Mouse (Mus musculus): ENCODE measurements at regions not wholly inside any gene's neighbourhood (a gene's known extent, or its start where the extent isn't known, plus 50 kb on each side); places are given as distances from the start of the nearest gene placed in this dataset.
"Not testable (repeated sequence)": the region's sequence is repeated elsewhere in the genome, so short reads cannot be mapped to it uniquely, and the experiment has no call there.

DNA sequence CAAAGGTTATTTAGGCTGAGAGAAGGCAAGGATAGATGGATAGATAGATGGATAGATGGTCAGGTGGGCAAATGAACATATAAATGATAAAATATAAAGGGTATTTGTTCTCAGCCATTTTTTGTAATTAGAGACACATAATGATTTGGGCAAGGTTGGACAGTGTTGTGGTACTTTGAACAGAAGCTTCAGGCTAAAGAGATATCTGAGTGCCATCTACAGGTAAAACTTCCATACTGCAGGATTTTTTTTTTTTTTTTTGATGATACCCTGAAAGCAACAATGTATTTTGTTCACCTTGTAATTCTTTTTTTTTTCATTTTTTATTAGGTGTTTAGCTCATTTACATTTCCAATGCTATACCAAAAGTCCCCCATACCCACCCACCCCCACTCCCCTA is 110.1 kb upstream of the Trabd2b start:
- DNase-seq (ENCODE audit: low read depth, low spot score) = no peak

DNA sequence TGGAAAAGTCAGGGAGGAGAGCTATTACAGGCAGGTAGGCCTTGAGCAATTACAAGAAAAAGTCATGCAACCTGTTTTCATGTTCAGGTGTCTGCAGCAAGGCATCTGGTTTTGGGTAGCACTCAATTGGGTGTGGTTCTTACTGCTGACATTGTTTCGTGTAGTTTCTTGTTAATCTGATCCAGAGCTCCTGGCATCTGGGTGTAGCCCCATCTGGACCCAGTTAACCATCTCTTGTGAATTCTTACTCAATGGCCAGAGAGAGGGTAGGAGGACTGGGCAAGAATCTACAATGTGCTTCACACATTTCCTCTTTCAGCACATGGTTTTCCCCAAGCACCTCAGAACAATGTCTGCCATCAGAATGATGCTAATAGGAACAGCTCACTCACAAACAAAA is 108.0 kb upstream of the Trabd2b start:
- not testable (repeated sequence) for DNase-seq (ENCODE audit: low read depth, low spot score)

- DNase-seq (ENCODE audit: low read depth, low spot score) = no peak
Observed at GRCm38 (mm10) chr4:114300390-114301012, 106.0 kb upstream of the Trabd2b start.

DNA sequence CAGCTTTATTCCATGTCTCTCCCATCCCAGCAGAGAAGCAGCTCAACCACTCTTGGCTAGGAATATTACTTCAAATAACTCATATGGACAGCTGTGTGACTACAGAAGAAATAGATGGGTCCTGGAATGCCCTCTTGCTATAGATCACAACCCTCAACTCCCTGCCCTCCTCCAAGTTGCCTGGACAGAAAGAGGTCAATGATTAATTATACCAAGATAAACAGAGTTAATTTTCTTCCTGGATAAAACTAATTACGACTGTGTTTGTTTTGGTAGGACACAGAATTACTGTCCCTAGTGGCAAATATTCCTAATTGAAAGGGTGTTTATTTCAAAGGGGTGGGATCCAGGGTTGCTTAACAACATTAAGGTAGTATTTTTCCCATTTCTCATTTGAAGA is 101.9 kb upstream of the Trabd2b start:
- no peak for DNase-seq (ENCODE audit: low read depth, low spot score)

DNA sequence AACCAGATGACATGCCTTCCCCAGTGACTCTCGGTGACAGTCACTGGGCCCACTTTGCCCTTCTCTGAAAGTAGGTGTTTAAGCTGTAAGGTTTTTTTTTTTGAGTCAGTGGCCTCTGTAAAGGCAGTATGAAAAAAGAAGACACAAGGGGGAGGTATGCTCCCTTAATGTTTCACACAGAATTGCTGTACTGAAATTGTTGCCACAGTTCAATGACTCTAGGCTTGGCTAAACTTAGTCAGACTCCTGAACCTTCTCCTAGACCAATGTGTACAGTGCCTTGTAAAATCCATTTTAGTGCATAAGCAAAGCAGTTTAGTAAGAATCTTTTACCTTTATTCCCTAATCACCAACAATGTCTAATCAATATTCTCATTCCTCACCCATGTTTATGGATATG is 99.0 kb upstream of the Trabd2b start:
- DNase-seq (ENCODE audit: low read depth, low spot score) = no peak

DNA sequence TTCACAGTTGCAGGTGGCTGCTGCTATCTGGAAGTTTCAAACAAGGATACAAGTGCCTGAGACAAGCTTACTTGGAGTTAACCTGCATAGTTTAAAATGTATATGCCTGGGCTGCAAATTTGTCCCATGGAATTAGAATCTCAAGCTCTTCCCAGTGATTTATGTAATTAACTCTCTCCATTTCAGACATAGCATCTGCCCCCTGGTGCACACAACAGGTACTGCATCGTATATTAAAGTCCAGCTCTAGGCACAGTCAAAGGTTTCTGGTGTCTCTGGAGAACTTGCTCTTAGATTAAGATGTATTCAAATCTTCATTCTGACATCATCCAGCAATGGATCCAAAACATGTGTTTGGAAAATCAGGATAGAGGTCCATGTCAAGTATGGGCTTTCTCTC is 98.0 kb upstream of the Trabd2b start:
- DNase-seq (ENCODE audit: low read depth, low spot score) = no peak

GRCm38 (mm10) chr4:114315051-114315450 is 91.5 kb upstream of the Trabd2b start:
- no peak for DNase-seq (ENCODE audit: low read depth, low spot score)

DNA sequence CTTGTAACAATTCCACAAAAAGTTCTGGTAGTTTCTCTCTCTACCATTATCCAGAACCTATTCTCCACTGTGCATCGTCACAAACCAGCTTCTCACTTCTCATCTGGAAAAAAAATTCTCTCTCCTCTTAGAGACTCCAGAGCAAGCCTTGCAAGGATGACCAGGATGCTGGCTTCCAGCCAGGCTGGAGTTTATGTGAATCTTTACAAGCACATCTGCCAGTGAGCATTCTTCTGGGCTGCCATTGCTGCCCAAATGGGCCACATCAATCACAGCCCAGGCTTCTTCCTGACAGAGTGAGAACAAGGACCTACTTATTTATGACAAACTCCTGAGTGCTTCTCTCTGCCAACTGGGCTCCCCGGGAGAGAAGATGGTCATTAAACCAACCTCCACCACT is 91.0 kb upstream of the Trabd2b start:
- DNase-seq (ENCODE audit: low read depth, low spot score) = no peak

GRCm38 (mm10) chr4:114317076-114317475 is 89.4 kb upstream of the Trabd2b start:
- DNase-seq (ENCODE audit: low read depth, low spot score) = no peak

DNA sequence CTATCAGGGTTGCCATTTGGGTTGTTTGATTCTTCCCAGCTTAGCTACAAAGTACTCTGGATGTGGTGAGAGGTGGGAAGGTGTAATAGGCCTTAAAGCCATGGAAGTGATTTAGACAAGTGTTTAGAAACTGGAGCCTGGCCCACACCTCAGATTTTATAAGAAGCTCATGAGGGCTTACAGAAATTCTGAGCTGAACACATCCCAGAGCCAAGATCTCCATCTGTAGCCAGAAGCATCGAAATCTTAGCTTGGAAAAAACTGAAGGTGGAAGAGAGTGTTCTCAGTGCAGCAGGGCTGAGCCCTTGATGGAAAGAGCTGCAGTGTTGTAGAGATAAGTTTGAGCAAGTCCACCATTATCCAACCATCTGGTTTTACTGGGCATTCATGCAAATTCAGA is 86.4 kb upstream of the Trabd2b start:
- DNase-seq (ENCODE audit: low read depth, low spot score) = no peak

DNA sequence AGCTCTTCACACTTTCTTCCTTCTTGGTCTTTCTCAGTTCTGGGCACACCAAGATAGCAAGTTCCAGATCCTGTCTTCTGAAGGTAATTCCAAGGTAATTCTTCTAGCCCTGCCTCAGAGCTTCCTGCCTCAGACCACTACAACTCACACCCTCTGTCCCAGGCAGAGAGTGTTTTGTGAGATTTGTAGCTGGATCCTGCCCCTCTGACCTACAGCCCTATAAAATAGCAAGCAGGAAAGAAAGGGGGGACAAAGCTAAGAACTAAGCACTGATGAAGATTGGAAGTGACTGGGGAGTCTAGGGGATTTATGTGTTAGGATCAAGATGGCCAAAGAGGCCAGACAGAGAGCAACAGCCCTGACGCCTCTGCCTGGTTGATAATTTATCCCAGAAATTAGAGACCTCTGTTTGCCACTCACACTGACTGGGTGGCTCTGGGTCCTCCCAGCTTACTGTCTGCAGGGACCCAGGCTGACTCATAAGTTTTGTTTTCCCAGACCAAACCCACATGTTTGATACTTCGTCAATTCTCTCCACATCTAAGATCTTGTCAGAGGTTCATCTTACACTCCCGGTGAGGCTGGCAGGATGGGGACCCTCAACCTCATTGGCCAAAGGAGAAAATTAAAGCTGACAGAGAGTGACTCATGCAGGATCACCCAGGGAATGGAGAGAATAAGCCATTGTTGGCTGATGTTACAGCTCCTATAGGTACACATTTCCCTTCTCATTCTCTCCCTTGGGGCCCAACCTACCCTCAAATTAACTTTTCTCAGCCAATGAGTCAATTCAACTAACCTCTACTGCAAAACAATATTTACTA is 84.8 kb upstream of the Trabd2b start:
- no peak for DNase-seq (ENCODE audit: low read depth, low spot score)

DNA sequence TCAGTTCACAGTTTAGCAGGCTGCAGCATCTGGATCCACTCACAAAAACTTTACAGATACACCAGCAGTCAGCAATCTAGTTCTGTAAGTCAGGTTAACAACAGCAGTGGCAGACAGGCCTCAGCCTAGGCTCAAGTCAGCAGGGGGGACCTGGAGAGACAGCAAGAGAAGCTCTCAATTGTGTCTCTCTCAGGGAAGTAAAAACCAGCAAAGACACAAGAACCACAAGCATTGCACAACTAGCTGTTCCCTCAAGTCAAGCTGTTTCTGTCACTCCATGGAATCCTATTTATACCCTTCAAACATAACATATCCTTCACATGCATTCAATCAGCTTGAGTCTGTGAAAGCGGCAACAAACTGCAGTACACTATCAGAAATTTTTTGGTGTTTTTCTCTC is 76.5 kb upstream of the Trabd2b start:
- DNase-seq (ENCODE audit: low read depth, low spot score) = no peak

DNA sequence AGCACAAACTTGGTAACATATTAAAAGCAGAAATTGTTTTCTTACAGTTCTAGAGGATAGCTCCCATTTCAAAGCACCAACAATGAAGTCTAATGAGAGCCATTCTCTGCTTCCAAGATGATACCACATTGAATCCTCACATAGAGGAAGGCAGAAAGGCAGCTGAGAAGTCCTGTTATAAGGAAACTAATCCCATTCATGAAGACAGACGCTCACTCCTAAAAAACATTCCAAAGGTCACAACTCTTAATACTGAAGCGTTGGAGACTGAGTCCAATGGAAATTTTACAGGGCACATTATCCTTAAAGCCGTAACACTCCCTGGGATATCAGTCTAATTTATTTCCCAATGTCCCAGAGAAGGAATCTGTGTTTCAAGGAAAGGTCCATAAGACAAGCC is 75.4 kb upstream of the Trabd2b start:
- DNase-seq (ENCODE audit: low read depth, low spot score) = no peak

- DNase-seq (ENCODE audit: low read depth, low spot score) = no peak
Observed at GRCm38 (mm10) chr4:114334850-114335249, 71.7 kb upstream of the Trabd2b start.

DNA sequence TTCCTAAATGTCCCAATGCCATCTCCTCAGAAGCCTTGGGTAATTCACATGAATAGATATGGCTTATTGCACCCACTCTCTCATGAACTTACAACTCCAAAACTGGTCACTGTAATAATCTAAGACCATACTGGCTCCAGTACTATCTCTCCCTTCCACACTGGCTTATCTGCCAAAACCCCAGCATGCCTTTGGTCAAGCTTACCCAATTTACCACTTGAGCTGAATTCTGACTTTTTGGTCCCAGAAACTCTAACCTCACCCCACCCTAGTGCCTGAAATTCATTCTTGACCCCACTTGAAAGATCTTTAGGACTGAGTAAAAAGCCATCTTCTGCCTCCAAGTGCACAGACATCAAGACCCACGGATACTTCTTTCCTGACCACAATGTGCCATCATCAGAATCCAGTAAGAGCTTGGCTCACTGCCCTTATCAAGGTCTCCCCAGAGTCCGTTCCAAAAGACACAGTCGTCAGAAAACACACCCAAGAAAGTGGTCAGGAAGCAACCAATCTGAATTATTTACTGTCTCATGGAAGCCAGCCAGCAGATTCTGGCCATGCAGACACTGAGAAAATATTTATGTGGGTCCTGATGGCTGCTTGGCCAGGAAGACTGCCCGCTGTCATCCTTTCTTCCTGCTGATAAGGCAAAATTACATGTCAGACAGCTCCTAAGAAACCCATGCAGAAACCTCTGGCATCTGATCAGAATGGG is 70.3 kb upstream of the Trabd2b start:
- DNase-seq (ENCODE audit: low read depth, low spot score) = no peak

DNA sequence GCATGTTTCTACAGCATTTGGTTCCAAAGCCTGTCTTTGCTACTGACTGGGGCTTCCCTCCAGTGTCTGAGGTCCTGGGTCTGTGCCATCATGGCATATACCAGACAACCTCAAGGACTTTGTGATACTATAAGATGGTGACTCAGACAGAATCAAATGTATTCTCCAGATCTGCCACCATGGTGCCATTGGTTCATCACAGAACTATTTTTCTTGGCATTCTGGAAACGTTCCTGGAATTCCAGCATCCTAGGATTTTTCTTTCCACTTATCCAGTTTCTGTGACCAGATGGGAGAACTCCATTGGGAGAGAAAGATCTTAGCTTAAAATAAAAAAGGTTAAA is 69.8 kb upstream of the Trabd2b start:
- no peak for DNase-seq (ENCODE audit: low read depth, low spot score)

DNA sequence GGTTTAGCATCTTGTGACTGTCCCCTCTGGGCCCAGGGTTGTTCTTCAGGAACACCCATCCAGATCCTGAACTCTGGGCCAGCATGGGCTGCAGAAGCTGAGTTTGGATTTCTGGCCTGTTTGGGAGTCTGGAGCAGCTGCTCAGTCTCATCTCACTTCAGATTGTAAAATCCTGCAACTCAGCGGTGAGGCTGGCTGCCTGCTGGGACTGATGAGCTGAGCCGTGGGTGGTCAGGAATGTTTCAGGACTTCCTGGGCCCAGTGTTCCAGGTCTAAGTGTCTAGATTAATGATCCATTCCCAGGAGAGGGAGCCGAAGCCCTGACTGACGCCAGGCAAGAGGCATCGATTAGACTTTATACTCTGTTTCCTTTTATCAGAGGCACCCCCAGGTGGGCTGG is 66.7 kb upstream of the Trabd2b start:
- DNase-seq (ENCODE audit: low read depth, low spot score) = no peak

- DNase-seq (ENCODE audit: low read depth, low spot score) = no peak
Observed at GRCm38 (mm10) chr4:114345154-114345553, 61.4 kb upstream of the Trabd2b start.

DNA sequence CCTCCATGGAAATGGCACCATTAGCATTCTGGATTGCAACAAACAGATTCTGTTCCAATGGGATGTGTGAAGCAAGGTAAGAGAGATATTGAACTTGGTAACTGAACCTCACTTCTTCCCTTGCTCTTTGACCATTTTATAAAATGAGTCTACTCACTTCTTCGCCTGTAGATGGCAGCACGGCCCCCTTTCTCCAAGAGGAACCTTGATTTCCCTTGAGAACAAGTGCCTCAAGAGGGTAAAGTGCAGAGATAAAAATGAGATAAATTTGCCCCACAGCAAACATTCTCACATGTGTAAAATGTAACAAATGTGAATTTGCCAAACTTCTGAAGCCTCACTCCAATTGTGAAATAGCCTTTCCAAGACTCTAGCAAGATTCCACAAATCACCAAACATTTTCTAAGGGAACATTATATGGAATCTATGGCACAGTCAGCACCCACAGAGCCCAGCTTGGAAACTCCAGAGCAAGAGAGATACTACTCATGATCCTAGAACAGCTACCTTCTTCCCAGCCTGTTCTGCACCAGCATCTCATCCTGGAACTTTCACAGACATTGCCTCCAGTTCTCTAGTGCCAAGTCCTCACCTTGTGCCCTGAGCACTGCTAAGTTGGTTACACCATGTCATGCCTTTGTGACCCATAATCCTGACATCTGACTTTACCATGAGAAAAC is 60.3 kb upstream of the Trabd2b start:
- peak; percentile 3 for DNase-seq (ENCODE audit: low read depth, low spot score)

DNA sequence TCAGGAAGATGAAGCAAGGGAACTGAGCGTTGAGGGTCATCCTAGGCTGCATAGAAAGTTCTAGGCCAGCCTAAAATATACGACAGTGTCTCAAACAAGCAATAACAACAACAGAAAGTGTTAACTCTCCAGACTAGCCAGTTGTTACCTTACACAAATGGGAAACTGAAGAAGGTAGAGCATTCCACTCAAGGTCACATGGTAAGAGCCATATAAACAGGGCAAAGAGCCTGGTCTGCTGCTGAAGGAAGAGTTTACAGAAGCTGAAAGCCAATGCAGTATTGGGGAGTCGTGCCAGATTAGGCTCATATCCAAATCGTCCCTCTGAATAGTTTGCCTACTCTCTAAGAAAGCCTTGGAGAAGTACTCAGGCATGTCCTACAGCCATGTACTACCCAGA is 59.6 kb upstream of the Trabd2b start:
- no peak for DNase-seq (ENCODE audit: low read depth, low spot score)

DNA sequence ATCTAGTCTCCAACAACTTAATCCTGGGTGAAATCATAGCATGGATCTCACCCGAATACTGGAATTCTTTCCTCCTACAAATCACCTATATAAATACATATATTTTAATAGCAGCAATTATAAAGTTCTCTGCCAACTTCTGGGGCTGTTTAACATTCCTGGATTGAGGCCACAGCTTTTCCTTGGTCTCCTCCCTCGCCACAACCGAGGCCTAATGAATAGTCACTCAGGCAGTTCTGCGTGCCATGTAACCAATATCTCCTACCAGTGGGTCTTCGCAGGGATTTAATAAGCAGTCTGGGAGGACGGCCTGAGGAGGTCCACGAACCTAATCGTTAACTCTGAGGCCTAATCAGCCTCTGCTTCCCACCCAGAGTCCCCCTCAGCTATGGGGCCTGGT is 56.9 kb upstream of the Trabd2b start:
- no peak for DNase-seq (ENCODE audit: low read depth, low spot score)

DNA sequence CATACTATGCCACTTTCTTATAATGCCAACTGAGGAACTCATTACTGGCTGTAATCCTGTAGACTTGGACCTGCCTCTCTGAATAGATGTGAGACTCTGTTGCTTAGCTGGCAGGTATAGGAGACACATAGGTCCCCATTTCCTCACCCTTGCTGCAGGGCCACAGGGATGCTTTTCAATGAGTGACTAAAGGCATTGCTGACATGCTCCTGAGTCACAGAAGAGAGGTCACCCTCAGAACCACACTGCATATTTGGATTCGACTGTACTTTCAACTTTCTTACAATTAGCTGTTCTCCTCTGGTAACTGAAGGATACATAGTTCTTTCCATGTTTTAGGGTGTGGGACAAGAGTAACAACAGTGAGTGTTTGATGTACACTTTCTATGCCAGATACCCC is 55.2 kb upstream of the Trabd2b start:
- no peak for DNase-seq (ENCODE audit: low read depth, low spot score)
